Mouse (Mus musculus) duodenum, adult 2 months (tissue): ENCODE results near the gene Fam181a. TPM values are rescaled to one million over a fixed set of nuclear protein-coding genes. Genes with fewer than 3 reads are reported as not detected.

Experiments used
- polyA plus RNA-seq: library from polyadenylated mRNA; depleted of rRNA; stranded (reverse); fragments of >200 nt; gene quantifications from 2 replicates; pipeline ENCODE4 v1.2.3, GENCODE M21; 2012; ENCODE audit warnings: low replicate concordance; rRNA removed

The Fam181a gene
- not detected in 2 replicates for polyA plus RNA-seq

GRCm38 (mm10) chr12:103310744-103311267 lies at the start of gene Fam181a:
Gene Fam181a (plus strand): TSS chr12:103310975.

GRCm38 (mm10) chr12:103355746-103356414 lies 45.1 kb downstream of the Fam181a start, which contains the start of gene Asb2:
Gene Asb2 (minus strand): TSS chr12:103356001.

Other genes starting within 250 kb of the Fam181a start
- 0.49 and 1.3 TPM in 2 replicates for gene Prima1, start 68.8 kb upstream of the Fam181a start, polyA plus RNA-seq
- 57.4 and 84.1 TPM in 2 replicates for gene Asb2, start 45.0 kb downstream of the Fam181a start, polyA plus RNA-seq
- gene Otub2, start 77.7 kb downstream of the Fam181a start, polyA plus RNA-seq, result 0.40 and 1.0 TPM in 2 replicates
- gene 9330161L09Rik, start 96.8 kb downstream of the Fam181a start, polyA plus RNA-seq, result 0.28 and 0.39 TPM in 2 replicates
- 10.8 and 13.6 TPM in 2 replicates for gene Ddx24, start 114.9 kb downstream of the Fam181a start, polyA plus RNA-seq
- 91.0 and 200 TPM in 2 replicates for gene Ifi27, start 123.2 kb downstream of the Fam181a start, polyA plus RNA-seq
- gene Ifi27l2a, start 132.7 kb downstream of the Fam181a start, polyA plus RNA-seq, result 120 and 366 TPM in 2 replicates
- 397 and 1,522 TPM in 2 replicates for gene Ifi27l2b, start 146.2 kb downstream of the Fam181a start, polyA plus RNA-seq
- gene Ppp4r4, start 221.3 kb downstream of the Fam181a start, polyA plus RNA-seq, result 0.06 TPM in 1 of 2 replicates, not detected in the other